Mouse (Mus musculus) ES-Bruce4 (cell line): ENCODE data around the gene Naip5. TPM values are rescaled to one million over a fixed set of nuclear protein-coding genes. Genes with fewer than 3 reads are reported as not detected.
"Not testable (repeated sequence)": the region's sequence is repeated elsewhere in the genome, so short reads cannot be mapped to it uniquely, and the experiment has no call there.

Experiments
- H3K27ac ChIP-seq: 2 replicates; pipeline ENCODE4 v1.5.1; 2012; ENCODE audit warnings: low read length, inconsistent platforms; ENCODE audit not compliant: insufficient read depth
- H3K27me3 ChIP-seq: 2 replicates; pipeline ENCODE4 v1.6.1; 2012; ENCODE audit warnings: mild to moderate bottlenecking, low read length, inconsistent platforms; ENCODE audit not compliant: control insufficient read depth, poor library complexity, insufficient read depth, severe bottlenecking
- H3K36me3 ChIP-seq: 2 replicates; pipeline ENCODE4 v1.6.1; 2012; ENCODE audit warnings: inconsistent platforms, mild to moderate bottlenecking, low read length, moderate library complexity; ENCODE audit not compliant: control insufficient read depth, poor library complexity, insufficient read depth, severe bottlenecking
- H3K4me1 ChIP-seq: one replicate; pipeline ENCODE4 v1.8.1; 2011; ENCODE audit warnings: low read length; ENCODE audit not compliant: control insufficient read depth, insufficient read depth
- H3K4me3 ChIP-seq: 2 replicates; pipeline ENCODE4 v1.5.1; 2011; ENCODE audit warnings: low read depth, mild to moderate bottlenecking, low read length
- H3K9ac ChIP-seq: 2 replicates; pipeline ENCODE4 v1.6.1; 2012; ENCODE audit warnings: low read depth, mild to moderate bottlenecking, inconsistent platforms; ENCODE audit not compliant: poor library complexity, severe bottlenecking
- H3K9me3 ChIP-seq: replicated peaks from 2 replicates; pipeline ENCODE4 v1.6.1; 2012; ENCODE audit warnings: mild to moderate bottlenecking, low read length, inconsistent platforms; ENCODE audit not compliant: control insufficient read depth, poor library complexity, insufficient read depth, severe bottlenecking
- EP300 ChIP-seq: IDR thresholded peaks from 2 replicates; pipeline ENCODE4 v1.6.1; 2011; ENCODE audit warnings: low read depth, low read length; ENCODE audit not compliant: insufficient read depth
- polyA plus RNA-seq: library from polyadenylated mRNA; stranded (reverse); fragments of >200 nt; gene quantifications from 2 replicates; pipeline ENCODE4 v1.2.4, GENCODE M21; 2011; ENCODE audit warnings: low read depth; ENCODE audit not compliant: missing spikeins, insufficient read depth, insufficient read length

The Naip5 gene
- polyA plus RNA-seq: not detected in 2 replicates

DNA sequence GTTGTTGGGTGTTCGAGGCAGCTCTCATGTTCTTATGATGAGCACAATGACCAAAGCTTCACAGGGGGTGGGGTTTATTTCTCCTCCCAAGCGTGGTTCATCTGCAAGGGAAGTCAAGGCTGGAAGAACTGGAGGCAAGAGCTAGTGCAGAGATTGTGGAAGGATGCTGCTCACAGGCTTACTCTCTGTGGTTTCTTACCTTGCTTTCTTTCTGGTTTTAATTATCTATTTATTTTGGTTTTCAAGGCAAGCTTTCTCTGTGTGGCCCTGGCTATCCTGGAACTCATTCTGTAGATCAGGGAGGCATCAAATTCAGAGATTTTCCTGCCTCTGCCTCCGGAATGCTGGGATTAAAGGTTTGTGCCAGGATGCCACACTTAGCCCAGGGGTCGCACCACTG lies at the start of gene Naip5:
Gene Naip5, minus strand, starts transcription at position 101 of the 400 bp plus-strand sequence.
- not testable (repeated sequence) for H3K4me3 ChIP-seq

GRCm38 (mm10) chr13:100284611-100285010 lies 38.5 kb upstream of the Naip5 start:
- H3K27me3 ChIP-seq: no peaks in the 10 kb centered on the region
- no peak overlapping the region for H3K9ac ChIP-seq
- H3K4me3 ChIP-seq: no peak overlapping the region
- no peaks in the 10 kb centered on the region for H3K9me3 ChIP-seq
- no peak for TF ChIP-seq EP300
- no peaks in the 10 kb centered on the region for H3K36me3 ChIP-seq
- H3K27ac ChIP-seq: no peak overlapping the region
- H3K4me1 ChIP-seq: no peaks in the 10 kb centered on the region

More for the DNA sequence above, at the start of gene Naip5:
- H3K9me3 ChIP-seq, H3K27me3 ChIP-seq, H3K9ac ChIP-seq, H3K36me3 ChIP-seq, H3K27ac ChIP-seq, H3K4me1 ChIP-seq: not testable (repeated sequence)

- not testable (repeated sequence) for H3K27ac ChIP-seq, H3K4me1 ChIP-seq, H3K9ac ChIP-seq, H3K4me3 ChIP-seq, H3K36me3 ChIP-seq, H3K27me3 ChIP-seq, H3K9me3 ChIP-seq
These were observed 25.5 kb upstream of the Naip5 start for GRCm38 (mm10) chr13:100271474-100272132.

- H3K4me1 ChIP-seq, H3K27me3 ChIP-seq, H3K4me3 ChIP-seq, H3K9ac ChIP-seq, H3K9me3 ChIP-seq, H3K36me3 ChIP-seq, H3K27ac ChIP-seq: not testable (repeated sequence)
These were observed 10.9 kb upstream of the Naip5 start for GRCm38 (mm10) chr13:100256996-100257395.

DNA sequence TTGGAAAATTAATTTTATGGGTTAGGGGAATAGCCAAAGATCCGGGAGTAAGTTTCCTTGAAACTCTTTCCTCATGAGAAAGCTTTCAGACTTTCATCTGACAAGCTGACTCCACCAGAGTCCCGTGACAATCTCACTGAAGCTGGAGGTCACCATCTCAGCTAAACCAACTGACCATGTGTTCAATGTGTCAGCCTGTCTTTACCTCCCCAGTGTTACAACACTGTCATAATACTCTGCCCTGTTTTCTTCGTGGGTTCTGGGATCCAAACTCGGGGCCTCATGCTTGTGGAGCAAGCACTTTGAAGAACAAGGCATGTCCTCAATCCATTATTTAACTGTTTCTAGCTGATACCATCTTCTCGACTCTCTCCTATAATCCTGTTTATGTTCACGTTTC lies 9.8 kb upstream of the Naip5 start:
- not testable (repeated sequence) for H3K27ac ChIP-seq, H3K27me3 ChIP-seq, H3K36me3 ChIP-seq, H3K9ac ChIP-seq, H3K4me1 ChIP-seq, H3K9me3 ChIP-seq, H3K4me3 ChIP-seq

- not testable (repeated sequence) for H3K27ac ChIP-seq, H3K9ac ChIP-seq, H3K27me3 ChIP-seq, H3K36me3 ChIP-seq, H3K4me3 ChIP-seq, H3K9me3 ChIP-seq, H3K4me1 ChIP-seq
These were observed 5.8 kb upstream of the Naip5 start for GRCm38 (mm10) chr13:100251897-100252296.

DNA sequence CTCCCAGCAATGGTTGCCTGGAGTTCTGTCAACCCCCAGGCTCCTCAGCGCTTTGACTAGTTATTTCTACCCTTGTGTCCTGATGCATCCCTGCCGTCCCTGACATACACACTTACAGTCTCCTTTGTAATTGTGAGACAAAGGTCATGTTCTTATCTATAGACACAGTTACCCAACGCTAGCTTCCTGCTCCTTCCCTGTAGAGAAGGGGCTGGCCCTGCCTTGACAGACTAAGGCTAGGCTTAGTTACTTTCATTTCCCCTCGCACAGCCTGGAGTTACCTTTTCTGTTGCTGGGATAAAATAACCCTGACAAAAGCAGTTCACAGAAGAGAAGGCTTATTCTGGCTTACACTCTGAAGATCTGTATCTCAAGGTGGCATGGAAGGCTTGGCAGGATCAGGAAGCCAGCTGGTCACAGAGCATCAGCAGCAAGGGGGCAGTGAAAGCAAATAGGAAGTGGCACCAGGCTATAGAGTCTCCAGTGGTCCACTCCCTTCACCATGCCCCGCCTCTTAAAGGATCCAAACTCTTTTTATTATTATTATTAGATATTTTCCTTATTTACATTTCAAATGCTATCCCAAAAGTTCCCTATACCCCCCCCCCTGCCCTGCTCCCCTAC lies 885 bp upstream of the Naip5 start:
- not testable (repeated sequence) for H3K4me3 ChIP-seq, H3K4me1 ChIP-seq, H3K36me3 ChIP-seq, H3K27ac ChIP-seq, H3K9me3 ChIP-seq, H3K27me3 ChIP-seq, H3K9ac ChIP-seq
